Comparison of ENCODE assay signal across 8 mouse cellular contexts in genomic region chr11:59307422-59308163, GRCm38 (mm10). TPM values are rescaled to one million over a fixed set of nuclear protein-coding genes. Genes with fewer than 3 reads are reported as not detected.
DNase-seq lines count a peak whose midpoint lies in the region; ATAC-seq and TF ChIP-seq lines count a peak whose summit lies in the region.

No protein-coding gene starts in this region.

- H3K27me3 ChIP-seq in embryonic facial prominence, embryonic 15.5 days: peaks cover 47% of the 10 kb centered on the region
- H3K27me3 ChIP-seq in heart, embryonic 15.5 days: peaks cover 82% of the 10 kb centered on the region
- peaks cover 75% of the 10 kb centered on the region for H3K27me3 ChIP-seq in liver, postnatal 0 days (ENCODE audit: insufficient read depth, low read length)
- peaks cover 72% of the 10 kb centered on the region for H3K27me3 ChIP-seq in neural tube, embryonic 13.5 days

- no peaks in the 10 kb centered on the region for H3K36me3 ChIP-seq in embryonic facial prominence, embryonic 15.5 days
- no peaks in the 10 kb centered on the region for H3K36me3 ChIP-seq in heart, embryonic 15.5 days
- no peaks in the 10 kb centered on the region for H3K36me3 ChIP-seq in liver, postnatal 0 days (replicated peaks; ENCODE audit: insufficient read depth, low read length)
- H3K36me3 ChIP-seq in neural tube, embryonic 13.5 days: no peaks in the 10 kb centered on the region

- H3K4me2 ChIP-seq in embryonic facial prominence, embryonic 15.5 days (replicated peaks): peak overlapping the region; percentile 95
- peak overlapping the region; percentile 99 for H3K4me2 ChIP-seq in heart, embryonic 15.5 days
- peak overlapping the region; percentile 80 for H3K4me2 ChIP-seq in liver, postnatal 0 days (ENCODE audit: low read depth, low read length)
- peak overlapping the region; percentile 83 for H3K4me2 ChIP-seq in neural tube, embryonic 13.5 days

- DNase-seq in right cerebral cortex, adult 18-20 months: peak; percentile 82
- no peak for DNase-seq in right cerebral cortex, postnatal 36 days (ENCODE audit: low spot score in 2 of 2)
- DNase-seq in kidney, postnatal 14 days: peak; percentile 86
- peak; percentile 77 for DNase-seq in liver, postnatal 0 days
- peak; percentile 36 for DNase-seq in thymus, postnatal 0 days (ENCODE audit: low spot score)

- peak overlapping the region; percentile 72 for H3K4me3 ChIP-seq in embryonic facial prominence, embryonic 15.5 days (replicated peaks)
- H3K4me3 ChIP-seq in heart, embryonic 15.5 days: peak overlapping the region; percentile 78
- peak overlapping the region; percentile 55 for H3K4me3 ChIP-seq in liver, postnatal 0 days (ENCODE audit: low read depth, low read length)
- H3K4me3 ChIP-seq in neural tube, embryonic 13.5 days: peak overlapping the region; percentile 55

- no peaks in the 10 kb centered on the region for H3K9me3 ChIP-seq in embryonic facial prominence, embryonic 15.5 days (replicated peaks)
- H3K9me3 ChIP-seq in heart, embryonic 15.5 days (replicated peaks): no peaks in the 10 kb centered on the region
- H3K9me3 ChIP-seq in liver, postnatal 0 days (ENCODE audit: low read length): no peaks in the 10 kb centered on the region
- H3K9me3 ChIP-seq in neural tube, embryonic 13.5 days: no peaks in the 10 kb centered on the region

- TF ChIP-seq CTCF in liver, postnatal 0 days (IDR thresholded peaks at IDR 0.05; ENCODE audit: low read depth): peak; percentile 80

- peak overlapping the region; percentile 84 for H3K27ac ChIP-seq in embryonic facial prominence, embryonic 15.5 days (replicated peaks)
- H3K27ac ChIP-seq in heart, embryonic 15.5 days: no peak overlapping the region
- H3K27ac ChIP-seq in liver, postnatal 0 days (ENCODE audit: low read depth): no peak overlapping the region
- no peak overlapping the region for H3K27ac ChIP-seq in neural tube, embryonic 13.5 days (replicated peaks)

- H3K4me1 ChIP-seq in embryonic facial prominence, embryonic 15.5 days: peaks cover 67% of the 10 kb centered on the region
- peaks cover 47% of the 10 kb centered on the region for H3K4me1 ChIP-seq in heart, embryonic 15.5 days (replicated peaks)
- peaks cover 6% of the 10 kb centered on the region; the same call in 1 of the 2 replicates for H3K4me1 ChIP-seq in liver, postnatal 0 days (ENCODE audit: insufficient read depth)
- peaks cover 46% of the 10 kb centered on the region for H3K4me1 ChIP-seq in neural tube, embryonic 13.5 days (replicated peaks)

- H3K9ac ChIP-seq in embryonic facial prominence, embryonic 15.5 days: peak overlapping the region; percentile 60
- H3K9ac ChIP-seq in heart, embryonic 15.5 days: peak overlapping the region; percentile 75; the same call in 1 of the 2 replicates
- H3K9ac ChIP-seq in liver, postnatal 0 days (replicated peaks): no peak overlapping the region
- peak overlapping the region; percentile 70 for H3K9ac ChIP-seq in neural tube, embryonic 13.5 days

- TF ChIP-seq EP300 in liver, postnatal 0 days (IDR thresholded peaks at IDR 0.05; ENCODE audit: low read depth): no peak

- 1% methylated on average over 45 of the region's 45 CpGs for WGBS in embryonic facial prominence, embryonic 15.5 days
- 2% methylated on average over 45 of the region's 45 CpGs for WGBS in heart, embryonic 15.5 days
- 3% methylated on average over 44 of the region's 45 CpGs for WGBS in liver, postnatal 0 days (ENCODE audit: insufficient replicate concordance)
- WGBS in neural tube, embryonic 13.5 days: under 1% methylated on average over 45 of the region's 45 CpGs

- 0 out of 2 replicates have a peak, but pooled peaks have one; percentile 12 for ATAC-seq in embryonic facial prominence, embryonic 15.5 days (ENCODE audit: insufficient number of reproducible peaks, low FRiP score, low TSS enrichment, low read depth)
- peak; percentile 42; the same call in 1 of the 2 replicates for ATAC-seq in heart, embryonic 15.5 days (replicated peaks; ENCODE audit: insufficient number of reproducible peaks, insufficient read depth, low FRiP score, low read depth)
- ATAC-seq in liver, postnatal 0 days: peak; percentile 66
- ATAC-seq in neural tube, embryonic 13.5 days (ENCODE audit: low read depth): no peak

RNA-seq across cellular contexts. Expression of gene Wnt9a, which starts 0.9 kb away (rescaled TPM):
- polyA plus RNA-seq in embryonic facial prominence, embryonic 15.5 days (2015; fragmentation: Nextera tagmentation; extraction: Ambion mirVana): 7.0 and 8.5 TPM in 2 replicates
- 2.3 and 4.2 TPM in 2 replicates for polyA plus RNA-seq in heart, embryonic 15.5 days (2015; fragmentation: Nextera tagmentation; extraction: Ambion mirVana)
- polyA plus RNA-seq in liver, postnatal 0 days (2015; fragmentation: Nextera tagmentation; extraction: Ambion mirVana): 0.16 and 0.18 TPM in 2 replicates
- 3.6 and 3.8 TPM in 2 replicates for polyA plus RNA-seq in neural tube, embryonic 13.5 days (2015; fragmentation: Nextera tagmentation; extraction: Ambion mirVana)
- polyA plus RNA-seq in thymus, postnatal 0 days (2015; fragmentation: Nextera tagmentation; extraction: Ambion mirVana): 1.2 TPM in 2 replicates

RNA-seq across cellular contexts. Expression of gene Wnt3a, which starts 17.0 kb away (rescaled TPM):
- 2.5 and 3.4 TPM in 2 replicates for polyA plus RNA-seq in embryonic facial prominence, embryonic 15.5 days (2015; fragmentation: Nextera tagmentation; extraction: Ambion mirVana)
- polyA plus RNA-seq in heart, embryonic 15.5 days (2015; fragmentation: Nextera tagmentation; extraction: Ambion mirVana): not detected in 2 replicates
- not detected in 2 replicates for polyA plus RNA-seq in liver, postnatal 0 days (2015; fragmentation: Nextera tagmentation; extraction: Ambion mirVana)
- polyA plus RNA-seq in neural tube, embryonic 13.5 days (2015; fragmentation: Nextera tagmentation; extraction: Ambion mirVana): 1.2 and 1.7 TPM in 2 replicates
- 0.13 and 0.20 TPM in 2 replicates for polyA plus RNA-seq in thymus, postnatal 0 days (2015; fragmentation: Nextera tagmentation; extraction: Ambion mirVana)

Comparison
In these comparisons a context has a peak if more than half of its experiments do, and no peak if none do; other contexts are left out.
1. DNase-seq: peak in right cerebral cortex, adult 18-20 months (single experiment), kidney, postnatal 14 days (single experiment), liver, postnatal 0 days (single experiment) and thymus, postnatal 0 days (single experiment); none in right cerebral cortex, postnatal 36 days (0 of 2).
2. Peak in every context shown above with its lines, with median percentiles within 50 percentile points of each other: H3K4me2 ChIP-seq and H3K4me3 ChIP-seq.